Mouse (Mus musculus): ENCODE measurements around the gene Gm12789. TPM values are rescaled to one million over a fixed set of nuclear protein-coding genes. Genes with fewer than 3 reads are reported as not detected.

Gene Gm12789
- total and polyA plus RNA-seq, 3 experiments = not detected

- H3K27ac ChIP-seq (ENCODE audit: insufficient read depth, low read depth) = no peak overlapping the region
- dilution Hi-C loops (cut with MboI; ENCODE audit: extremely low pct_ligation_motif_present, extremely low pct_unique_long_range_greater_than_20kb, low sequenced_read_pairs) = no loop called here
- in situ Hi-C loops (cut with MboI; ENCODE audit: low pct_ligation_motif_present, low pct_unique_long_range_greater_than_20kb, low sequenced_read_pairs) = no loop called here
Measured at GRCm38 (mm10) chr4:101997426-101997825, 11.0 kb downstream of the Gm12789 start.

GRCm38 (mm10) chr4:101998267-101998922, 12.0 kb downstream of the Gm12789 start:
- Histone ChIP-seq H3K9me3 (replicated peaks; ENCODE audit: low read length) (peaks cover 5% of the 10 kb centered on the region), H3K4me3 (replicated peaks in 1 of 3; ENCODE audit: low read depth in 2 of 3, low read length in 2 of 3, poor library complexity in 1 of 3) (no peak overlapping the region), H3K36me3 (replicated peaks in 1 of 2; ENCODE audit: control insufficient read depth in 1 of 2, insufficient read depth in 1 of 2, low read length in 1 of 2) (no peaks in the 10 kb centered on the region), H3K79me2 (replicated peaks; ENCODE audit: control insufficient read depth, extremely low read depth, insufficient read depth, poor library complexity, severe bottlenecking) (no peaks in the 10 kb centered on the region), H3K27ac (ENCODE audit: insufficient read depth, low read depth) (no peak overlapping the region), H3K4me1 (ENCODE audit: control insufficient read depth in 1 of 2, insufficient read depth in 2 of 2) (no peaks in the 10 kb centered on the region), H3K27me3 (replicated peaks) (no peaks in the 10 kb centered on the region), H3K4me2 (ENCODE audit: insufficient read depth, low read depth, poor library complexity, severe bottlenecking) (no peak overlapping the region), H3K9ac (ENCODE audit: insufficient read depth, low read depth) (no peak overlapping the region)
- TF ChIP-seq RCOR1 (conservative IDR thresholded peaks at IDR 0.05; ENCODE audit: low read depth, low read length) = no peak
- TF ChIP-seq CTCF (conservative IDR thresholded peaks at IDR 0.05 in 1 of 2, IDR thresholded peaks at IDR 0.05 in 1 of 2; ENCODE audit: low read depth in 2 of 2, low read length in 2 of 2) = peak; percentile 63 to 88
- 0 out of 2 replicates have a peak, but pooled peaks have one; percentile 9 for TF ChIP-seq ZC3H11A (IDR thresholded peaks at IDR 0.05; ENCODE audit: low read depth, low read length)
- peak; percentile 91 for TF ChIP-seq RAD21 (IDR thresholded peaks at IDR 0.05; ENCODE audit: low read depth, low read length)
- no peak for TF ChIP-seq POLR2A (IDR thresholded peaks at IDR 0.05; ENCODE audit: low read depth, low read length)
- peak; percentile 67 for TF ChIP-seq SMC3 (IDR thresholded peaks at IDR 0.05; ENCODE audit: low read depth, low read length)
- no peak for TF ChIP-seq JUN (IDR thresholded peaks at IDR 0.05; ENCODE audit: insufficient read depth, low read depth, low read length)
- dilution Hi-C loops (cut with MboI; ENCODE audit: extremely low pct_ligation_motif_present, extremely low pct_unique_long_range_greater_than_20kb, low sequenced_read_pairs) (no loop called here), in situ Hi-C loops (cut with MboI; ENCODE audit: low pct_ligation_motif_present, low pct_unique_long_range_greater_than_20kb, low sequenced_read_pairs) (no loop called here)
- peak; percentile 76 for DNase-seq (ENCODE audit: extremely low read depth)

More at GRCm38 (mm10) chr4:101997426-101997825, 11.0 kb downstream of the Gm12789 start:
- no peaks in the 10 kb centered on the region for H3K4me1 ChIP-seq (ENCODE audit: control insufficient read depth in 1 of 2, insufficient read depth in 2 of 2)
- H3K4me2 ChIP-seq (ENCODE audit: insufficient read depth, low read depth, poor library complexity, severe bottlenecking) = no peak overlapping the region
- H3K9me3 ChIP-seq (replicated peaks; ENCODE audit: low read length) = peaks cover 12% of the 10 kb centered on the region
- H3K9ac ChIP-seq (ENCODE audit: insufficient read depth, low read depth) = no peak overlapping the region
- H3K4me3 ChIP-seq (replicated peaks in 1 of 3; ENCODE audit: low read depth in 2 of 3, low read length in 2 of 3, poor library complexity in 1 of 3) = no peak overlapping the region
- TF ChIP-seq SIN3A (IDR thresholded peaks at IDR 0.05; ENCODE audit: low read length) (no peak), CHD2 (IDR thresholded peaks at IDR 0.05; ENCODE audit: low read length) (no peak), JUND (conservative IDR thresholded peaks at IDR 0.05; ENCODE audit: low read depth, low read length) (no peak), ZC3H11A (IDR thresholded peaks at IDR 0.05; ENCODE audit: low read depth, low read length) (no peak), TCF12 (IDR thresholded peaks at IDR 0.05; ENCODE audit: low read depth, low read length) (no peak), HCFC1 (IDR thresholded peaks at IDR 0.05; ENCODE audit: low read depth, low read length) (no peak), MEF2A (IDR thresholded peaks at IDR 0.05; ENCODE audit: borderline replicate concordance, low read depth, low read length) (no peak), USF2 (conservative IDR thresholded peaks at IDR 0.05; ENCODE audit: low read depth, low read length) (no peak), NRF1 (IDR thresholded peaks at IDR 0.05; ENCODE audit: low read depth, low read length) (no peak)
- no peak for DNase-seq (ENCODE audit: extremely low read depth)
- H3K27me3 ChIP-seq (replicated peaks) = no peaks in the 10 kb centered on the region
- H3K79me2 ChIP-seq (replicated peaks; ENCODE audit: control insufficient read depth, extremely low read depth, insufficient read depth, poor library complexity, severe bottlenecking) = no peaks in the 10 kb centered on the region
- H3K36me3 ChIP-seq (replicated peaks in 1 of 2; ENCODE audit: control insufficient read depth in 1 of 2, insufficient read depth in 1 of 2, low read length in 1 of 2) = no peaks in the 10 kb centered on the region

Data from CH12.LX (cell line).